8 mouse cellular contexts compared by ENCODE assay signal in the genomic region with DNA sequence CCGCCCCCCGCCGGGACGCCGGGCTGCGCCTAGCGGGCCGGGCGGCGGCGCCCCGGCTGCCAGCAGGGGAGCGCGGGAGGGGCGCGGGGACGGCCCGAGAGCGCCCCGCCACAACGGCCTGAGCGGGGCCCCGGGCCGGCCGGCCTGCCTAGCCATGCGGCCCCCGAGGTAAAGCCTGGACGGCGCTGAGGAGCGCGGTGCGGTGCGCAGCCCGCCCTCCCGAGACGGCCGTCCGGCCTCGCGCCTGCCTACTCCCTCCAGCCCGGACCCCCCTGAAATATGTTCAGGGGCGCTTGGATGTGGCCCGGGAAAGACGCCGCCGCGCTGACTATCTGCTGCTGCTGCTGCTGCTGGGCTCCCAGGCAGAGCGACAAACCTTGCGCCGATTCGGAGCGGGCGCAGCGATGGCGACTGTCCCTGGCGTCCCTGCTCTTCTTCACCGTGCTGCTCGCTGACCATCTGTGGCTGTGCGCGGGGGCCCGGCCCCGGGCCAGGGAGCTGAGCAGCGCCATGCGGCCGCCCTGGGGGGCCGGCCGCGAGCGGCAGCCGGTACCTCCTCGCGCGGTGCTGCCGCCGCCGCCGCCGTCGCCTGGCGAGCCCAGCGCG. TPM values are rescaled to one million over a fixed set of nuclear protein-coding genes. Genes with fewer than 3 reads are reported as not detected.
DNase-seq lines count a peak whose midpoint lies in the region; ATAC-seq and TF ChIP-seq lines count a peak whose summit lies in the region.

TSS of gene Tmem28 (plus strand) at position 232 of the 606 bp plus-strand sequence.

- WGBS in cerebellum, adult 2 months = 11% methylated on average over 63 of the region's 82 CpGs
- 8% methylated on average over 43 of the region's 82 CpGs for WGBS in neural tube, embryonic 14.5 days

- H3K9me3 ChIP-seq in neural tube, embryonic 14.5 days (ENCODE audit: control insufficient read depth, low read length) = no peaks in the 10 kb centered on the region

- no peaks in the 10 kb centered on the region for H3K36me3 ChIP-seq in neural tube, embryonic 14.5 days (ENCODE audit: control insufficient read depth, insufficient read depth, low read length)

- H3K27me3 ChIP-seq in cerebellum, adult 2 months (ENCODE audit: control insufficient read depth, insufficient read depth, low read length) = no peaks in the 10 kb centered on the region
- no peaks in the 10 kb centered on the region for H3K27me3 ChIP-seq in neural tube, embryonic 14.5 days (ENCODE audit: control insufficient read depth, insufficient read depth, low read length)

- TF ChIP-seq CTCF in cerebellum, adult 2 months (IDR thresholded peaks at IDR 0.05; ENCODE audit: borderline replicate concordance, insufficient read depth, low read depth, low read length) = no peak
- TF ChIP-seq CTCF in embryonic fibroblast, embryonic 13.5 days (IDR thresholded peaks at IDR 0.05; ENCODE audit: borderline replicate concordance, insufficient read depth, low read length) = no peak

- peak within 1 kb of the TSS; percentile 59; the same call in 1 of the 2 replicates for H3K27ac ChIP-seq in cerebellum, adult 2 months (ENCODE audit: insufficient read depth, low read length)
- H3K27ac ChIP-seq in embryonic fibroblast, embryonic 13.5 days (ENCODE audit: insufficient read depth, low read length) = no peak within 1 kb of the TSS
- H3K27ac ChIP-seq in neural tube, embryonic 14.5 days (ENCODE audit: low read depth, low read length) = 0 out of 2 replicates have a peak within 1 kb of the TSS, but pooled peaks have one; percentile 66

- peak; percentile 20 for ATAC-seq in neural tube, embryonic 14.5 days (ENCODE audit: low read depth)

- peak within 1 kb of the TSS; percentile 81 for H3K4me3 ChIP-seq in cerebellum, adult 2 months (replicated peaks; ENCODE audit: insufficient read depth, low read depth, low read length)
- H3K4me3 ChIP-seq in embryonic fibroblast, embryonic 13.5 days (ENCODE audit: insufficient read depth, low read length) = peak within 1 kb of the TSS; percentile 27; the same call in 1 of the 2 replicates
- peak within 1 kb of the TSS; percentile 56 for H3K4me3 ChIP-seq in neural tube, embryonic 14.5 days (ENCODE audit: low read depth, low read length)

- TF ChIP-seq POLR2A in cerebellum, adult 2 months (IDR thresholded peaks at IDR 0.05; ENCODE audit: borderline replicate concordance, insufficient read depth, low read length) = no peak
- no peak for TF ChIP-seq POLR2A in embryonic fibroblast, embryonic 13.5 days (IDR thresholded peaks at IDR 0.05; ENCODE audit: low read depth, low read length)

- H3K9ac ChIP-seq in neural tube, embryonic 14.5 days (replicated peaks; ENCODE audit: low read depth, low read length) = peak within 1 kb of the TSS; percentile 55

- no peaks in the 10 kb centered on the region for H3K4me1 ChIP-seq in cerebellum, adult 2 months (ENCODE audit: control insufficient read depth, insufficient read depth, low read length)
- H3K4me1 ChIP-seq in embryonic fibroblast, embryonic 13.5 days (ENCODE audit: control insufficient read depth, insufficient read depth, low read length) = no peaks in the 10 kb centered on the region
- H3K4me1 ChIP-seq in neural tube, embryonic 14.5 days (ENCODE audit: control insufficient read depth, insufficient read depth, low read length) = no peaks in the 10 kb centered on the region

- intact Hi-C loops in left cerebral cortex, postnatal 25 days (cut with DNase I) = loop anchor here (5.0 kb wide), 1 partner anchor 156 kb away; the partner anchor contains the start of gene Eda

- H3K4me2 ChIP-seq in neural tube, embryonic 14.5 days (ENCODE audit: low read depth, low read length) = peak within 1 kb of the TSS; percentile 56

- no peak for DNase-seq in layer of hippocampus, adult 18-20 months (ENCODE audit: low spot score in 2 of 2)
- no peak for DNase-seq in layer of hippocampus, adult 11-12 months (ENCODE audit: low spot score)
- DNase-seq in cerebellum, adult 2 months = peak; percentile 52 to 62
- peak in 1 of 2 experiments; percentile 23 for DNase-seq in left cerebral cortex, postnatal 25 days (ENCODE audit: low spot score in 2 of 2)
- DNase-seq in spleen, adult 12 weeks (ENCODE audit: low spot score) = no peak
- DNase-seq in ovary, postnatal 10 days (ENCODE audit: low spot score) = no peak

RNA-seq across cellular contexts. Expression of gene Tmem28, which starts in this region (rescaled TPM):
- total RNA-seq in layer of hippocampus, adult 18-20 months (2021) = 10 to 100 TPM; 31.2 to 35.8 TPM
- 11.3 and 11.7 TPM in 2 replicates for polyA plus RNA-seq in cerebellum, adult 2 months (2012; rRNA removed)
- polyA plus RNA-seq in embryonic fibroblast, embryonic 13.5 days (2011; ENCODE audit: insufficient read length, low read depth, missing spikeins) = not detected in 2 replicates
- total RNA-seq in left cerebral cortex, postnatal 25 days (2021) = 10 to 100 TPM; 20.3 to 20.9 TPM
- 2.0 and 2.3 TPM in 2 replicates for polyA plus RNA-seq in neural tube, embryonic 14.5 days (2014; fragmentation: Nextera tagmentation; extraction: Ambion mirVana)

Comparison
In these comparisons a context has a peak if more than half of its experiments do, and no peak if none do; other contexts are left out.
1. DNase-seq: peak in cerebellum, adult 2 months (2 of 2); none in layer of hippocampus, adult 18-20 months (0 of 2), layer of hippocampus, adult 11-12 months (single experiment), spleen, adult 12 weeks (single experiment) and ovary, postnatal 10 days (single experiment).
2. H3K4me3 ChIP-seq: peak in every context shown above with its lines; median percentile 81 in cerebellum, adult 2 months; 56 in neural tube, embryonic 14.5 days; 27 in embryonic fibroblast, embryonic 13.5 days.